Mouse (Mus musculus) heart, embryonic 16.5 days (tissue): Measurements from ENCODE around the gene Ttf2. TPM values are rescaled to one million over a fixed set of nuclear protein-coding genes. Genes with fewer than 3 reads are reported as not detected.

Experiments used
- ATAC-seq: fragments of 200-750 bp; cut with Nextera tagmentation; replicated peaks from 2 replicates; pipeline ENCODE4 v1.8.0; 2017; ENCODE audit warnings: moderate number of reproducible peaks; ENCODE audit not compliant: insufficient read depth, low FRiP score; ENCODE audit errors: extremely low read depth
- H3K27ac ChIP-seq: fragments of 300-500 bp; sonication (generic); 2 replicates; pipeline ENCODE4 v1.5.1; 2014; ENCODE audit warnings: mild to moderate bottlenecking, low read length, control low read depth, moderate library complexity
- H3K27me3 ChIP-seq: fragments of 300-500 bp; sonication (generic); 2 replicates; pipeline ENCODE4 v1.6.1; 2014; ENCODE audit warnings: low read length, mixed read lengths; ENCODE audit not compliant: control insufficient read depth, insufficient read depth
- H3K36me3 ChIP-seq: fragments of 300-500 bp; sonication (generic); 2 replicates; pipeline ENCODE4 v1.6.1; 2014; ENCODE audit not compliant: control insufficient read depth, insufficient read depth
- H3K4me1 ChIP-seq: fragments of 300-500 bp; sonication (generic); 2 replicates; pipeline ENCODE4 v1.6.1; 2014; ENCODE audit warnings: low read length, mixed read lengths; ENCODE audit not compliant: control insufficient read depth, insufficient read depth
- H3K4me2 ChIP-seq: fragments of 300-500 bp; sonication (generic); 2 replicates; pipeline ENCODE4 v1.6.1; 2014; ENCODE audit warnings: low read depth, mild to moderate bottlenecking, control low read depth, low read length
- H3K4me3 ChIP-seq: fragments of 300-500 bp; sonication (generic); 2 replicates; pipeline ENCODE4 v1.5.1; 2014; ENCODE audit warnings: mild to moderate bottlenecking, control low read depth, low read length
- H3K9ac ChIP-seq: fragments of 300-500 bp; sonication (generic); 2 replicates; pipeline ENCODE4 v1.6.1; 2014; ENCODE audit warnings: low read length, control low read depth
- H3K9me3 ChIP-seq: fragments of 300-500 bp; sonication (generic); replicated peaks from 2 replicates; pipeline ENCODE4 v1.6.1; 2016; ENCODE audit warnings: low read length; ENCODE audit not compliant: control insufficient read depth
- WGBS: fragments of 180-500 bp; shearing (Covaris S2); extraction: QIAGEN DNeasy Blood & Tissue Kit; methylation state at CpG from one replicate; pipeline ENCODE4 v1.1.7; 2014; 5-methylcytosine and 5-hydroxymethylcytosine counted together
- polyA plus RNA-seq: library from polyadenylated mRNA; unstranded; fragments of >200 nt; fragmentation: Nextera tagmentation; extraction: Ambion mirVana; gene quantifications from 2 replicates; pipeline ENCODE4 v1.2.1, GENCODE M21; 2015

Ttf2 gene
- polyA plus RNA-seq, 1 experiment from 2014 or later = 10.4 TPM

DNA sequence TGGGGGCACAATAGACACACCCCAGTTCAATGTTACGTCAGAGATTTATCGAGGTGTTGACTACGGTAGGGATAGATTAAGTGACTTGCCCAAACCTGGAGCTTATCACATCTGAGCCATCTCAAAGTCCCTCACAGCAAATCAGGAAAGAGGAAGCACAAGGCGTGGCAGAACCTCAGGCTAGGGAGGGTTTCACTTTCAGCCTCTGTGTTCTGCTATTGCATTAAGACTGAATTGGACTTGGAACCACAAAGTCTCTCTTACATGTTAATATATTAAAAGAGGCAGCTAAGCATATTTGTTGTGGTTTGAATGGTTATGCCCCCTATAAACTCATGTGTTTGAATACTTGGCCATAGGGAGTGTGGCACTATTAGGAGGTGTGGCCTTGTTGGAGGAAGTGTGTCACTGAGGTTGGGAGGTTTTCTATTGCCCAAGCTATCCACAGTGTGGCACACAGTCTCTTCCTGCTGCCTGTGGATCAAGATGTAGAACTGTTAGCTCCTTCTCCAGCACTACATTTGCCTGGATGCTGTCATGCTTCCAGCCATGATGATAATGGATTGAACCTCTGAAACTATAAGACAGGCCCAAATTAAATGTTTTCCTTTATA lies 41.2 kb upstream of the Ttf2 start:
- Histone ChIP-seq H3K27ac (no peak overlapping the region), H3K36me3 (0 out of 2 replicates have a peak, but pooled peaks cover 2% of the 10 kb centered on the region), H3K27me3 (no peaks in the 10 kb centered on the region), H3K9me3 (no peaks in the 10 kb centered on the region), H3K9ac (no peak overlapping the region), H3K4me1 (peaks cover 30% of the 10 kb centered on the region), H3K4me2 (no peak overlapping the region), H3K4me3 (no peak overlapping the region)
- 87% methylated on average over 4 of the region's 4 CpGs for WGBS
- ATAC-seq = no peak

DNA sequence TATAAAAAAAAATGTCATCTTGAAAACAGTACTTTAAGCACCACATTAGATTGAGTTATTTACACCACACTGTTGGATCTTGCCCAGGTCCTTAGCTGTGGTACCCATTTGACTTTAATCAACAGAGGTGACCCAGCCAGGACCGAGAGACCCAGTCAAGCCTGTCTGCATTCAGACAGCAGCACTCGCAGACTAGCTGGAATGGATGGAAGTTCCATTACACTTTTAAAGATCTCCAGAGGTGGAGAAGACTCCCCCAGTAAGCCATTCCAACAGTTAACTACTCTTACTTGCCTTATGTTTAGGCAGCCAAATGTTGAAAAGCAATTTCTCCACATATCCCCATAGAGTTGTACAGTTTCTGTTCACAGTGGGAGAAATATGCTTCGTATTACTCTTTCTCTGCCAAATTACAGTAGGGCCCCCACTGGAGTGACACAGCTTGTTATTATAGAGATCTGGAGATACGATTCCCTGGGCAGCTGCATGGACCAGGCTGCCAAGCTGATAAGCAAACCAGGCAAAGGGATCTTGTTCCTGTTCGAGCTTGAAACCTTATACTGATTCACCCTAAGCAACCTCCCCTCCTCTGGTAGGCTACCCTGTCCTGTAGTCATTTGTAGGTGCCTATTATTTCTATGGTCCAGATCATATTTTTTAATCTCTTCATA lies 37.8 kb upstream of the Ttf2 start:
- Histone ChIP-seq H3K27ac (no peak overlapping the region), H3K4me2 (no peak overlapping the region), H3K9ac (no peak overlapping the region), H3K27me3 (no peaks in the 10 kb centered on the region), H3K4me1 (peaks cover 13% of the 10 kb centered on the region), H3K36me3 (0 out of 2 replicates have a peak, but pooled peaks cover 2% of the 10 kb centered on the region), H3K9me3 (no peaks in the 10 kb centered on the region), H3K4me3 (no peak overlapping the region)
- no peak for ATAC-seq
- 50% methylated on average over 5 of the region's 5 CpGs for WGBS

DNA sequence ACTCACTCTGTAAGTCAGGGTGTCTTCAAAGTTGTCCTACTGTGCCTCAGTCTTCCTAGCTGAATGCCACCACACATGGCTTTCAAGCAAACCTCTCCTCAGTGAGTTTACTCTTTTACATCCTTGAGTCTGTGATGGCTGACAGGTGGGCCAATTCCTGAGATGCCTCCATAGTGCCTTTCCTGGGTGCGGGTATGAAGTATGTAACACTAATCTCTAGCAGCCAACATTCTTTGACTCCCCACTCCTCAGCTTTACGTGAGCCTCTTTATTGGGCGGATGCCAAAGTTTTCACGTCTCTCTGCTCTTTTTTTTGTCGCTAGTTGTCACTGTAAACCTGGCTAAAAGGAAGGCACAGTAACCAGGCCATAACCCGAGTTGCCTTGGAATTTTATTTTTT lies 35.9 kb upstream of the Ttf2 start:
- WGBS = 46% methylated on average over 6 of the region's 6 CpGs
- Histone ChIP-seq H3K36me3 (no peaks in the 10 kb centered on the region), H3K4me3 (no peak overlapping the region), H3K4me1 (peaks cover 7% of the 10 kb centered on the region; the same call in 1 of the 2 replicates), H3K4me2 (no peak overlapping the region), H3K9ac (no peak overlapping the region), H3K27ac (no peak overlapping the region), H3K27me3 (no peaks in the 10 kb centered on the region), H3K9me3 (no peaks in the 10 kb centered on the region)
- ATAC-seq = no peak

DNA sequence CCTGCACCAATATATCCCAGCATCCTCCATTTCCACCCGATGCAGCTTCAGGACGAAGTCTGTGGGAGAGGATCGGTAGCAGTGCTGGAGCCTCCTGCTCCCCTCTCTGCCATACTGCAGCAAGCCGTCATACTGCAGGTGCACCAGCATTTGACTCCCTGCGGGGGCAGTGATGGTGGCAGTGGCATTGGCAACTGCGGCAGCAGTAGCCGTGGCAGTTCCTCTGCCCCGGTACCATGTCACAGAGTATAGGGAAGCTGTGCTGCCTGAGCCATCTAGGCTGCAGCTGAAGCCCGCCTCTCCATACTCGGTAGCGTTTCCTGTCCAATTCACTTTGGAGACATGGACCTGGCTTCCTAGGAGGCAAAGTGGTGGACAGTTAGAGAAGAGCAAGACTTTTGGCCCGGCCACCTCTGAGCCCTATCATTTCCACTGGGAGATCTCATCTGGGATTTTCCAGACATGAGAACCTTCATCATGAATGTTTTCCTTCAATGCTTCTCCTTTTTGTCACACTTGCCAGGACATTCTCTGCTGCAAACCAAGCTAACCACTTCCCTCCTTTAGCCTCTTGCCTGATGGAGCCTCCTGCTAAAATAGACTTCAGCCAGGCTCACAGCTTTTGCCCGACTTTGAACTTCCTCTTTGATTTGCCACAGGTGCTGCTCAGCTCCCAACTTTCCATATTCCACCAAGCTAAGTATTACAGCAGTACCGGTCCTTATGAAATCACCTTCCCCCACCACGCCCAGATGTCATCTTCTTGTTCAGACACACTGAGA lies 34.3 kb upstream of the Ttf2 start:
- WGBS = 79% methylated on average over 15 of the region's 15 CpGs
- Histone ChIP-seq H3K36me3 (no peaks in the 10 kb centered on the region), H3K4me2 (no peak overlapping the region), H3K4me3 (no peak overlapping the region), H3K4me1 (peaks cover 9% of the 10 kb centered on the region), H3K9ac (no peak overlapping the region), H3K27me3 (no peaks in the 10 kb centered on the region), H3K27ac (no peak overlapping the region), H3K9me3 (no peaks in the 10 kb centered on the region)
- no peak for ATAC-seq

DNA sequence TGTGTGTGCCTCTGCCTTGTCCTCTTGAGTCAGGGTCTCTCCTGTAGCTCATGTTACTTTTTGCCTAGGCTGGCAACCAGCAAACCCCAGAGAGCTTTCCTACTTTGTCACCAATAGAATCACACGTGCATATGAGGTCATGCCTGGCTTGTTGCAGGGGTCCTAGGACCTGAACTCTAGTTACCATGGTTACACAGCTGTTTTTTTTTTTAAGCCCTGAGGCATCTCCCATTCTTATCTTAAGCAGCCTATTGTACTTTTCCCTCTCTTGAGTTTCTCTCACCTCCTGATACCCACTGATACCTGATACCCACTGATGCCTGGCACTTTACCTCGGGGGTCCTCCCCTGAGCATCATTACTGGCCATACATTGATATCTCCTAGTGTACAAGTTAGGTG lies 30.3 kb upstream of the Ttf2 start:
- Histone ChIP-seq H3K4me2 (no peak overlapping the region), H3K9me3 (no peaks in the 10 kb centered on the region), H3K4me3 (no peak overlapping the region), H3K27me3 (no peaks in the 10 kb centered on the region), H3K4me1 (peaks cover 16% of the 10 kb centered on the region), H3K9ac (no peak overlapping the region), H3K27ac (no peak overlapping the region), H3K36me3 (no peaks in the 10 kb centered on the region)
- 27% methylated on average over 2 of the region's 2 CpGs for WGBS
- no peak for ATAC-seq

DNA sequence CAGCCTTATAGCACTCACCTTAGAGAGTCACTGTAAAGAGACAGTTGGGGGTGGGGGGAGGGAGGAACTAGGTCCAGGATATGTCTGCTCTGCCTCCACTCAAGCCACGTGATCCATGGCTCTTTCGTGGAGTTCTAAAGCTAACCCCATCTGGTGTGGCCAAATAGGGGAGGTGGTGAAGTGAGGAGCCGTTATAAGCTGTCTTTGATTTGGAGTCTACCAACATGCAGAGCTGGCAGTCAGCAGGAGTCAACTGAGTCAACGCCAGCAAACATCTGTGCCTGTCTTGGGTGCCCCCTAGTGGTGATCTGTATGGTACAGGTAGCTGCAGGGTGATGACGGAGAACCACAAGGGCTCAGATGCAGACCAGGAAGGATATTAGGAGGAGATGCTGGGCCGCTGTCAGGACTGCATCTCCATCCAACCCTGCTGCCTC lies 29.5 kb upstream of the Ttf2 start:
- H3K4me3 ChIP-seq = no peak overlapping the region
- H3K4me2 ChIP-seq = no peak overlapping the region
- peaks cover 19% of the 10 kb centered on the region for H3K4me1 ChIP-seq
- no peaks in the 10 kb centered on the region for H3K9me3 ChIP-seq
- no peak overlapping the region for H3K9ac ChIP-seq
- no peak overlapping the region for H3K27ac ChIP-seq
- H3K27me3 ChIP-seq = no peaks in the 10 kb centered on the region
- ATAC-seq = no peak; the same call in 1 of the 2 replicates
- WGBS = 14% methylated on average over 6 of the region's 6 CpGs
- H3K36me3 ChIP-seq = no peaks in the 10 kb centered on the region

DNA sequence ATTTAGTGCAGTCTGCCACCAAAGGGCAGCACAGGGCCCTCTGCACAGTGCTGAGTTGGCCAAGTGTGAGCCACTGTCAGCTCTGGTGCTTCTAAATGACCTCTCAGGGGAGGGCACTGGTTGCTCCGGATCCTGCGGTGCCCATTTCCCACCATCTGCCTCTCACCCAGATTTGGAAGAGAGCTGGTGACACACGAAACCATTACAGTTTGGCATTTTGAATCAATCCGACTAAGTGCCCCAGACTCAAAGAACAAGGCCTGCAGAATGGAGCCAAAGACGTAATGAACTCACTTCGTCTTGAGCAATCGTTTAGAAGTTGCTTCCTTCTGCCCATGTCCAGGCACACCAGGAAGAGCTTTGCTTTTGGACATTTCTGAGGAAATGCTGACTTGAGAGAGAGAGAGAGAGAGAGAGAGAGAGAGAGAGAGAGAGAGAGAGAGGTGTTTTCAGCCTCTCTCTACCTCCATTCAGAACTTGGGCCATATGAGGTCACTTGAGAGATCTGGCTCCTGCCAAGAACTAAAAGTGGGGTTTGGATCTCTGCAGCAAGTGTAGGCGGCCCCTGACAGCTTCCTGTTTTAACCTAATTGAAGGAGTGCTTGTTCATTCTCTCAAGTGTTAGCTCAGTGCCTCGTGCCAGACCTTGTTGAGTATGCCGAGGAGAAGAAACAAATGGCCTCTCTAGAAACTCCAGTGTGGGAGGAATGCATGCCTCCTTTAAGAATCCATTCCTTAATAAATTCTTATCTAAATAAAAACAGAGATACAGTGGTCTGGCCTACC lies 28.5 kb upstream of the Ttf2 start:
- H3K27ac ChIP-seq = peak overlapping the region; percentile 14
- 50% methylated on average over 10 of the region's 10 CpGs for WGBS

DNA sequence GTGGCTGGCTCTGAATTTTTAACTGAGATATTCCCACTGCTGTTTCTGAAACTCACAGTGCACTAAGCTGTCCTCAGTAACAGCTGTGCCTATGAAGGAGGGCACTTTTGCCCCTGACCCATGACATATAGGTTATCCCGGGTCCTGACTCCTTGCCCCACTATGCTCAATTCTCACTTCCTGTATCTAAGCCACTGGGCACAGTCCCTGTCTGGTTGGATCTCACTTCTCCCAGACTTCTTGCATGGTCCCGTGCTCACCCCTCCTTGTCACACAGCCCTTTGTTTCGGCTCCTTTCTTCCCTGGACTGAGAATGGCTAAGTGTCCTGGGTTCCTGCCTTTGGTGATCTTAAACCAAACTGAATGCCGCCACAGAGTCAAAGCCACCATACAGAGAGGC lies 24.8 kb upstream of the Ttf2 start:
- H3K27me3 ChIP-seq = no peaks in the 10 kb centered on the region
- no peak overlapping the region for H3K9ac ChIP-seq
- WGBS = 86% methylated on average over 4 of the region's 4 CpGs
- peaks cover 32% of the 10 kb centered on the region for H3K4me1 ChIP-seq
- peak overlapping the region; percentile 16; the same call in 1 of the 2 replicates for H3K27ac ChIP-seq
- no peak overlapping the region for H3K4me2 ChIP-seq
- no peak for ATAC-seq
- H3K9me3 ChIP-seq = no peaks in the 10 kb centered on the region
- no peak overlapping the region for H3K4me3 ChIP-seq
- H3K36me3 ChIP-seq = no peaks in the 10 kb centered on the region

More for the DNA sequence above, 28.5 kb upstream of the Ttf2 start:
- no peak overlapping the region for H3K4me2 ChIP-seq
- H3K4me1 ChIP-seq = peaks cover 27% of the 10 kb centered on the region
- peak; percentile 38; the same call in 1 of the 2 replicates for ATAC-seq
- no peak overlapping the region for H3K4me3 ChIP-seq
- no peaks in the 10 kb centered on the region for H3K9me3 ChIP-seq
- H3K36me3 ChIP-seq = no peaks in the 10 kb centered on the region
- no peaks in the 10 kb centered on the region for H3K27me3 ChIP-seq
- no peak overlapping the region for H3K9ac ChIP-seq
